In genomic region chr5:76769572-76769971, GRCm38 (mm10) we compare ENCODE assay signal across 29 mouse cellular contexts.
DNase-seq lines count a peak whose midpoint lies in the region; ATAC-seq and TF ChIP-seq lines count a peak whose summit lies in the region.
"Had no signal": no experiment of that assay in that cellular context is flagged by ENCODE, and none has a peak within 500 bp of the region (broad histone marks: within the 10 kb centered on the region; RNA-seq: fewer than 3 reads in every experiment).

No protein-coding gene starts in this region.

- H3K4me1 ChIP-seq in heart, embryonic 10.5 days: no peaks in the 10 kb centered on the region
- peaks cover 7% of the 10 kb centered on the region for H3K4me1 ChIP-seq in kidney, embryonic 16.5 days (ENCODE audit: insufficient read depth, low read length)
- peaks cover 16% of the 10 kb centered on the region for H3K4me1 ChIP-seq in neural tube, embryonic 13.5 days (replicated peaks)
- no peaks in the 10 kb centered on the region for H3K4me1 ChIP-seq in stomach, postnatal 0 days (replicated peaks; ENCODE audit: control insufficient read depth, insufficient read depth)
- H3K4me1 ChIP-seq: embryonic facial prominence, embryonic 15.5 days; heart, embryonic 12.5 days; heart, embryonic 15.5 days had no signal

- no peak for TF ChIP-seq CTCF in stomach, postnatal 0 days (IDR thresholded peaks at IDR 0.05; ENCODE audit: low read depth)

- 90% methylated on average over 15 of the region's 15 CpGs for WGBS in heart, embryonic 10.5 days
- WGBS in kidney, embryonic 16.5 days: 37% methylated on average over 15 of the region's 15 CpGs
- 77% methylated on average over 15 of the region's 15 CpGs for WGBS in neural tube, embryonic 13.5 days
- 42% methylated on average over 15 of the region's 15 CpGs for WGBS in stomach, postnatal 0 days

- H3K9me3 ChIP-seq in heart, embryonic 10.5 days: no peaks in the 10 kb centered on the region
- peaks cover 10% of the 10 kb centered on the region for H3K9me3 ChIP-seq in kidney, embryonic 16.5 days (ENCODE audit: low read length)
- no peaks in the 10 kb centered on the region for H3K9me3 ChIP-seq in neural tube, embryonic 13.5 days
- no peaks in the 10 kb centered on the region for H3K9me3 ChIP-seq in stomach, postnatal 0 days (ENCODE audit: control insufficient read depth, low read length)
- H3K9me3 ChIP-seq: embryonic facial prominence, embryonic 12.5 days; embryonic facial prominence, embryonic 15.5 days; heart, embryonic 15.5 days had no signal

- H3K4me2 ChIP-seq in kidney, embryonic 16.5 days (replicated peaks; ENCODE audit: low read depth, low read length): peak overlapping the region; percentile 13; the same call in 1 of the 2 replicates
- no peak overlapping the region for H3K4me2 ChIP-seq in neural tube, embryonic 13.5 days
- H3K4me2 ChIP-seq in stomach, postnatal 0 days (replicated peaks; ENCODE audit: low read depth): no peak overlapping the region
- H3K4me2 ChIP-seq: embryonic facial prominence, embryonic 12.5 days; embryonic facial prominence, embryonic 15.5 days; heart, embryonic 12.5 days; heart, embryonic 15.5 days; hindbrain, embryonic 13.5 days had no signal

- H3K36me3 ChIP-seq in heart, embryonic 10.5 days: peaks cover 6% of the 10 kb centered on the region
- H3K36me3 ChIP-seq in kidney, embryonic 16.5 days (ENCODE audit: insufficient read depth, low read length): peaks cover 7% of the 10 kb centered on the region
- H3K36me3 ChIP-seq in neural tube, embryonic 13.5 days: peaks cover 21% of the 10 kb centered on the region
- H3K36me3 ChIP-seq in stomach, postnatal 0 days (ENCODE audit: control insufficient read depth, insufficient read depth, low read length): no peaks in the 10 kb centered on the region
- H3K36me3 ChIP-seq: embryonic facial prominence, embryonic 15.5 days; heart, embryonic 12.5 days; heart, embryonic 15.5 days had no signal

- no peak overlapping the region for H3K9ac ChIP-seq in kidney, embryonic 16.5 days (replicated peaks; ENCODE audit: low read length)
- no peak overlapping the region for H3K9ac ChIP-seq in neural tube, embryonic 13.5 days
- no peak overlapping the region for H3K9ac ChIP-seq in stomach, postnatal 0 days (ENCODE audit: low read length)
- H3K9ac ChIP-seq: embryonic facial prominence, embryonic 12.5 days; embryonic facial prominence, embryonic 15.5 days; forebrain, postnatal 0 days; heart, embryonic 12.5 days; heart, embryonic 15.5 days; hindbrain, embryonic 13.5 days had no signal

- no peaks in the 10 kb centered on the region for H3K27me3 ChIP-seq in heart, embryonic 10.5 days (ENCODE audit: insufficient read depth, poor library complexity, severe bottlenecking)
- H3K27me3 ChIP-seq in kidney, embryonic 16.5 days (ENCODE audit: insufficient read depth, low read length): no peaks in the 10 kb centered on the region
- no peaks in the 10 kb centered on the region for H3K27me3 ChIP-seq in neural tube, embryonic 13.5 days
- no peaks in the 10 kb centered on the region for H3K27me3 ChIP-seq in stomach, postnatal 0 days (ENCODE audit: control insufficient read depth, insufficient read depth, low read length)
- H3K27me3 ChIP-seq: CH12.LX; embryonic facial prominence, embryonic 12.5 days; embryonic facial prominence, embryonic 15.5 days; heart, embryonic 12.5 days; heart, embryonic 15.5 days; hindbrain, embryonic 13.5 days had no signal

- H3K27ac ChIP-seq in heart, embryonic 10.5 days: no peak overlapping the region
- no peak overlapping the region for H3K27ac ChIP-seq in kidney, embryonic 16.5 days (ENCODE audit: low read length)
- 0 out of 2 replicates have a peak overlapping the region, but pooled peaks have one; percentile 7 for H3K27ac ChIP-seq in neural tube, embryonic 13.5 days (replicated peaks)
- no peak overlapping the region for H3K27ac ChIP-seq in stomach, postnatal 0 days (replicated peaks)
- H3K27ac ChIP-seq: embryonic facial prominence, embryonic 12.5 days; embryonic facial prominence, embryonic 15.5 days; gastrocnemius, adult 2 months; heart, embryonic 15.5 days; hindbrain, embryonic 10.5 days; hindbrain, embryonic 13.5 days had no signal

- H3K4me3 ChIP-seq in heart, embryonic 10.5 days: no peak overlapping the region
- no peak overlapping the region for H3K4me3 ChIP-seq in kidney, embryonic 16.5 days (ENCODE audit: low read length)
- H3K4me3 ChIP-seq in neural tube, embryonic 13.5 days: no peak overlapping the region
- no peak overlapping the region for H3K4me3 ChIP-seq in stomach, postnatal 0 days (ENCODE audit: low read depth, low read length)
- H3K4me3 ChIP-seq: embryonic facial prominence, embryonic 12.5 days; embryonic facial prominence, embryonic 15.5 days; gastrocnemius, adult 2 months; heart, embryonic 12.5 days; heart, embryonic 15.5 days; hindbrain, embryonic 10.5 days; hindbrain, embryonic 13.5 days had no signal

- peak; percentile 54 for DNase-seq in heart, adult 11 months
- DNase-seq in heart, embryonic 10.5 days (ENCODE audit: low spot score): no peak
- DNase-seq in kidney, postnatal 10 days: no peak
- no peak for DNase-seq in neural tube, embryonic 10.5 days (ENCODE audit: extremely low spot score, low spot score)
- peak; percentile 46 for DNase-seq in stomach, postnatal 0 days (ENCODE audit: low spot score)
- DNase-seq in ovary, postnatal 10 days (ENCODE audit: low spot score): no peak
- DNase-seq: adrenal gland, adult 2 months; adrenal gland, postnatal 14 days; B cell, adult 2 months; cerebellum, adult 11 months; cerebellum, adult 2 months; cerebellum, adult 9-11 months; cerebellum, postnatal 25 days; forebrain, postnatal 0 days; gastrocnemius, adult 2 months; gastrocnemius, postnatal 14 days; heart, postnatal 10 days; heart, postnatal 36 days had no signal

- no peak for TF ChIP-seq EP300 in stomach, postnatal 0 days (optimal IDR thresholded peaks at IDR 0.05)

- no peak for ATAC-seq in kidney, embryonic 16.5 days (ENCODE audit: low FRiP score, low TSS enrichment)
- no peak for ATAC-seq in neural tube, embryonic 13.5 days (ENCODE audit: low read depth)
- peak; percentile 71 for ATAC-seq in stomach, postnatal 0 days (ENCODE audit: low FRiP score, low TSS enrichment)
- ATAC-seq: forebrain, embryonic 14.5 days; forebrain, postnatal 0 days; hindbrain, embryonic 16.5 days had no signal

Comparison
In these comparisons a context has a peak if more than half of its experiments do, and no peak if none do; other contexts are left out.
1. DNase-seq: peak in heart, adult 11 months (single experiment) and stomach, postnatal 0 days (single experiment); none in heart, embryonic 10.5 days (single experiment), kidney, postnatal 10 days (single experiment), neural tube, embryonic 10.5 days (single experiment) and ovary, postnatal 10 days (single experiment).